ENCODE assay signal across 8 mouse cellular contexts in the genomic region with DNA sequence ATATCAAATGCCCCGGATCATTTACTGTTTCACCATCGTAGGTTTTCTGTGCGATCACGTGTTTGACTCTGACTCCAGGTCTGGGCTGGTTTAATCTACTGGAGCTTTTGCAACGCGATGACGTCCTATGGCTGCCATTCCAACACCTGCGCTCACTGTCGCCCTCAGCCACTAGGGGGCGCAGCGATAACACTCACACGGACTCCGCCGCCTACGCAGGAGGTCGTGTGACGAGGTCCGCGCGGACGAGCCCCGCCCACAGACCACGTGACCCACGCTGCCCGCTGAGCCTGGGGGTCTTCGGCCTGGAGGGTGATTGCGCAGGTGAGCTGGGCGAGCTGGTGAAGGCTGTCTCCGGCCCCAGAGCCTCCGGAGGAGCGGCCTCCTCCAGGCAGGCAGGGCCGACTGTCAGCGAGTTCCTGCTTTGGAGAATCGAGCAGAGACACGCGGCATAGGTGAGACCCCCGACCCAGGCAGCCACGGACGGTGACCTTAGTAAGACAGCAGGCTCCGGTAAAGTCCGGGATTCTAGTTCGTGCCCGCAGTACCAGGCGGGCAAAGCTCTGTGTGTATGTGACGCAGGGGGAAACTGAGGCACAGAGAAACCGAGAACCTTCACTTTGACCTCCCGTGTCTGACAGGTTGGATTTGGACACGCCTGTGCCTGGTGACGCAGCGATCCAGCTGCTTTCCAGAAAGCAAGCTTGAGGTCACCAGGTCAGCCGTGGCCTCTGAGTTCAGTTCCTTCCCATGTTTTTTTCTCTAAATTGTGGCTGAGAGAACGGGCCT. TPM values are rescaled to one million over a fixed set of nuclear protein-coding genes. Genes with fewer than 3 reads are reported as not detected.
DNase-seq lines count a peak whose midpoint lies in the region; ATAC-seq lines count a peak whose summit lies in the region.

Gene Gaa (plus strand): TSS at position 120 of the 789 bp plus-strand sequence.

- no peaks in the 10 kb centered on the region for H3K9me3 ChIP-seq in heart, embryonic 14.5 days (ENCODE audit: control insufficient read depth, low read length)
- no peaks in the 10 kb centered on the region for H3K9me3 ChIP-seq in liver, embryonic 13.5 days (replicated peaks)
- no peaks in the 10 kb centered on the region for H3K9me3 ChIP-seq in stomach, embryonic 16.5 days (replicated peaks; ENCODE audit: control insufficient read depth, low read length)

- peaks cover 5 to 11% of the 10 kb centered on the region in 2 experiments for H3K4me1 ChIP-seq in heart, embryonic 14.5 days (ENCODE audit: control insufficient read depth in 2 of 2, insufficient read depth in 2 of 2, low read length in 2 of 2)
- peaks cover 36% of the 10 kb centered on the region for H3K4me1 ChIP-seq in liver, embryonic 13.5 days (replicated peaks)
- H3K4me1 ChIP-seq in stomach, embryonic 16.5 days (ENCODE audit: control insufficient read depth, insufficient read depth, low read length), result peaks cover 8% of the 10 kb centered on the region

- H3K27me3 ChIP-seq in heart, embryonic 14.5 days (ENCODE audit: control insufficient read depth, insufficient read depth, low read length), result no peaks in the 10 kb centered on the region
- H3K27me3 ChIP-seq in liver, embryonic 13.5 days, result no peaks in the 10 kb centered on the region
- H3K27me3 ChIP-seq in stomach, embryonic 16.5 days (ENCODE audit: control insufficient read depth, insufficient read depth, low read length), result no peaks in the 10 kb centered on the region

- H3K4me2 ChIP-seq in heart, embryonic 14.5 days (ENCODE audit: low read length), result peak within 1 kb of the TSS; percentile 96
- peak within 1 kb of the TSS; percentile 96 for H3K4me2 ChIP-seq in liver, embryonic 13.5 days
- peak within 1 kb of the TSS; percentile 69 for H3K4me2 ChIP-seq in stomach, embryonic 16.5 days (ENCODE audit: low read depth, low read length)

- H3K4me3 ChIP-seq in heart, embryonic 14.5 days (ENCODE audit: control insufficient read depth in 1 of 2, insufficient read depth in 1 of 2, low read depth in 1 of 2, low read length in 2 of 2), result peak within 1 kb of the TSS; percentile 60 to 77
- H3K4me3 ChIP-seq in liver, embryonic 13.5 days (replicated peaks), result peak within 1 kb of the TSS; percentile 76
- H3K4me3 ChIP-seq in stomach, embryonic 16.5 days (replicated peaks; ENCODE audit: low read length), result peak within 1 kb of the TSS; percentile 74

- peak; percentile 88 for DNase-seq in c-Kit-negative CD71-positive TER-119-positive erythroid progenitor cells, embryonic 14.5 days (ENCODE audit: low read depth, low spot score)
- DNase-seq in fibroblast of lung, adult 2 months (ENCODE audit: low read depth), result peak; percentile 93
- peak; percentile 95 for DNase-seq in kidney, postnatal 14 days
- peak; percentile 91 for DNase-seq in liver, embryonic 13.5 days
- DNase-seq in neural tube, embryonic 10.5 days (ENCODE audit: extremely low spot score, low spot score), result peak; percentile 98

- H3K36me3 ChIP-seq in heart, embryonic 14.5 days (ENCODE audit: control insufficient read depth, insufficient read depth, low read length), result peaks cover 22% of the 10 kb centered on the region
- peaks cover 22% of the 10 kb centered on the region for H3K36me3 ChIP-seq in liver, embryonic 13.5 days
- no peaks in the 10 kb centered on the region for H3K36me3 ChIP-seq in stomach, embryonic 16.5 days (ENCODE audit: control insufficient read depth, insufficient read depth, low read length)

- peak within 1 kb of the TSS; percentile 91 for H3K9ac ChIP-seq in heart, embryonic 14.5 days (ENCODE audit: low read length)
- peak within 1 kb of the TSS; percentile 82 for H3K9ac ChIP-seq in liver, embryonic 13.5 days
- peak within 1 kb of the TSS; percentile 83 for H3K9ac ChIP-seq in stomach, embryonic 16.5 days (ENCODE audit: low read length)

- peak; percentile 98 for ATAC-seq in CD4-positive, CD25-positive, alpha-beta regulatory T cell, adult 4 months
- peak; percentile 51 for ATAC-seq in heart, embryonic 14.5 days (ENCODE audit: insufficient number of reproducible peaks, insufficient read depth, low FRiP score, low read depth)
- ATAC-seq in liver, embryonic 13.5 days (ENCODE audit: low read depth), result peak; percentile 81
- peak; percentile 90 for ATAC-seq in stomach, embryonic 16.5 days (ENCODE audit: insufficient read depth, low FRiP score)

- 4% methylated on average over 52 of the region's 52 CpGs for whole genome bisulfite sequencing in heart, embryonic 14.5 days
- 2% methylated on average over 52 of the region's 52 CpGs for WGBS in liver, embryonic 13.5 days (ENCODE audit: insufficient replicate concordance)
- 2% methylated on average over 52 of the region's 52 CpGs for WGBS in stomach, embryonic 16.5 days

- no peak within 1 kb of the TSS; a peak in 1 of 4 replicates for H3K27ac ChIP-seq in heart, embryonic 14.5 days (replicated peaks in 1 of 2; ENCODE audit: control insufficient read depth in 1 of 2, insufficient read depth in 1 of 2, low read depth in 2 of 2, low read length in 2 of 2)
- peak within 1 kb of the TSS; percentile 66 for H3K27ac ChIP-seq in liver, embryonic 13.5 days
- H3K27ac ChIP-seq in stomach, embryonic 16.5 days (ENCODE audit: low read length), result peak within 1 kb of the TSS; percentile 44; the same call in 1 of the 2 replicates

RNA-seq across cellular contexts. Expression of gene Gaa, which starts in this region (rescaled TPM):
- polyA plus RNA-seq in CD4-positive, CD25-positive, alpha-beta regulatory T cell, adult 4 months (2017; shearing (Covaris generic)), result 10 to 100 TPM; 11.5 to 27.8 TPM
- 73.6 and 75.7 TPM in 2 replicates for polyA plus RNA-seq in heart, embryonic 14.5 days (2014; fragmentation: Nextera tagmentation; extraction: Ambion mirVana)
- 17.9 and 21.1 TPM in 2 replicates for polyA plus RNA-seq in liver, embryonic 13.5 days (2015; fragmentation: Nextera tagmentation; extraction: Ambion mirVana)
- polyA plus RNA-seq in stomach, embryonic 16.5 days (2015; fragmentation: Nextera tagmentation; extraction: Ambion mirVana), result 74.7 and 85.1 TPM in 2 replicates

Comparison
In these comparisons a context has a peak if more than half of its experiments do, and no peak if none do; other contexts are left out.
1. H3K27ac ChIP-seq: peak in liver, embryonic 13.5 days (single experiment) and stomach, embryonic 16.5 days (single experiment); none in heart, embryonic 14.5 days (0 of 2).
2. Peak in every context shown above with its lines, with median percentiles within 50 percentile points of each other: ATAC-seq, DNase-seq, H3K4me2 ChIP-seq, H3K4me3 ChIP-seq and H3K9ac ChIP-seq.